Mouse (Mus musculus): ENCODE measurements around the gene Ell2. TPM values are rescaled to one million over a fixed set of nuclear protein-coding genes. Genes with fewer than 3 reads are reported as not detected.
A peak's percentile ranks its signal among the peaks of the same experiment; 100 is the strongest.

Ell2 gene
- polyA plus RNA-seq, 1 experiment: 5.1 TPM

DNA sequence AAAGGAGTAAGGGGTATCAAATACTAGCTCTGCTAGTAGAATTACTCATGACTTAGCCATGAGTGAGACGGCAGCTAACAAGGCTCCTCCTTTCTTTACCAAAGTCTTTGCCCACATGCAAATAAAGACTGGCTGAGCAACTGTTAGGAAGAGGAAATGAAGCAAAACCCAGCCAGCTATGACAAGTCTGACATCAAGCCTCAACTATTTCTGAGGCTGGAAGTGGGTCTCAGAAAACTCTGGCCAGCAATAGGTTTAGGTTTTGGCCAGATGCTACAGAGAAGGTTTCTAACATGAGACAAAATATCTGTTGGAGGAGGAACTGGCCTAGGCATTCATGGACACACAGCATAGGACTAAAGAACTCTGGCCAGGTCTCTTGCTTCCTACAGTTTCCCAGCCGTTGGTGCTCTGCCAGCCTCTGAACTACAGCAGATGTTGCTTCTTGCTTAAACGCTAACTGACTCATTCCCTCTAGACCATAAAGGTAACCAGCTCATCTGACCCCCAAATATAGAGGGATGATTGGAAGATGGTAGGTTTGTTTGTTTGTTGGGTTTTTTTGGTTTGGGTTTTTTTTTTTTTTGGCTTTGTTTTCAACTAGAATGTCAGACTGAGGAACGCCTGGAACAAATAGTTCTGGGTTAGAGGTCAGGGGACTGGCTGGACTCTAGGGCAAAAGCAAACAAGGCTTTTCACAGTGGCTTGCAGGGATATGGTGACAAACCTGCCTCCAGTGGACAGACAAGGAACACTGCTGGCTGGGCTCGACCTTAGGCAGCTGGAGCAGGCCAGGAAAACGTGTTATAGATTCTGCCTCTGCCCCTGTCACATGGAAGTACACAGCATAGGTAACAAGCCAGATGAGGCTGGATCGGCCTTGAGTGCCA lies 92.1 kb downstream of the Ell2 start:
- Histone ChIP-seq H3K36me3 (ENCODE audit: control insufficient read depth, insufficient read depth) (no peaks in the 10 kb centered on the region), H3K79me2 (ENCODE audit: control insufficient read depth, insufficient read depth) (no peaks in the 10 kb centered on the region), H3K4me3 (peak overlapping the region; percentile 11), H3K4me2 (ENCODE audit: low read depth) (peak overlapping the region; percentile 44), H3K27me3 (ENCODE audit: control insufficient read depth, insufficient read depth, insufficient read length) (no peaks in the 10 kb centered on the region), H3ac (ENCODE audit: control insufficient read depth, insufficient read length) (no peak overlapping the region)
- TF ChIP-seq CEBPB (IDR thresholded peaks at IDR 0.05; ENCODE audit: insufficient read depth, poor library complexity, severe bottlenecking): peak; percentile 38; the same call in 1 of the 2 replicates
- no peak for TF ChIP-seq POLR2AphosphoS2 (IDR thresholded peaks at IDR 0.05; ENCODE audit: insufficient read length, low read depth)

DNA sequence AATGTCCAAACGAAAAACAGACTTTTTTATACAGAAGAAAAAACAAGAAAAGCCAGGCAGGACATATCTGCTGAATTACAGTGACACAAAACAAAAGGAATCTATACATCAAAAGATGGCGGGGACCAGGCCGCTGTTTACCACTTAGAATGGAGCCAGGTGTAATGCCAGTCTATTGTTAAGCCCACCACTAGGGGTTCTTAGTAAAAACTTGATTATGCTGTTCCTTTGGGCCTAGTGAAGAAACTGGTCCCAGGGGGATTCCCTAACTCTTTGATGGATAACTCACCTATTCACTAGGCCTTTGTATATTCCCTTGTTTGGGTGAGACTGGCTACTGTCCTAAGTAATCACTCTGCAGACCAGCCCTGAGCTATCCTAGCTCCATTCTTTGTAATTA lies 92.9 kb downstream of the Ell2 start:
- H3K4me3 ChIP-seq: no peak overlapping the region
- H3K27me3 ChIP-seq (ENCODE audit: control insufficient read depth, insufficient read depth, insufficient read length): no peaks in the 10 kb centered on the region
- no peaks in the 10 kb centered on the region for H3K36me3 ChIP-seq (ENCODE audit: control insufficient read depth, insufficient read depth)
- no peaks in the 10 kb centered on the region for H3K79me2 ChIP-seq (ENCODE audit: control insufficient read depth, insufficient read depth)
- no peak for TF ChIP-seq E2F4 (IDR thresholded peaks at IDR 0.05; ENCODE audit: insufficient read depth)
- no peak for TF ChIP-seq MYOD1 (IDR thresholded peaks at IDR 0.05; ENCODE audit: control insufficient read depth in 1 of 3, insufficient read length in 2 of 3, low read depth in 2 of 3)
- no peak for TF ChIP-seq SRF (IDR thresholded peaks at IDR 0.05; ENCODE audit: control insufficient read depth, insufficient read length, low read depth)
- no peak for TF ChIP-seq POLR2AphosphoS2 (IDR thresholded peaks at IDR 0.05; ENCODE audit: insufficient read length, low read depth)
- no peak for TF ChIP-seq CEBPB (IDR thresholded peaks at IDR 0.05; ENCODE audit: insufficient read depth, poor library complexity, severe bottlenecking)
- no peak for TF ChIP-seq REST (IDR thresholded peaks at IDR 0.05; ENCODE audit: insufficient read depth, insufficient read length)
- TF ChIP-seq USF1 (IDR thresholded peaks at IDR 0.05; ENCODE audit: low read depth): no peak
- TF ChIP-seq TCF12 (IDR thresholded peaks at IDR 0.05; ENCODE audit: insufficient read depth, poor library complexity, severe bottlenecking): no peak
- TF ChIP-seq MYOG (IDR thresholded peaks at IDR 0.05; ENCODE audit: control insufficient read depth in 1 of 3, insufficient read depth in 1 of 3, insufficient read length in 2 of 3, low read depth in 2 of 3): no peak
- no peak for TF ChIP-seq MAX (IDR thresholded peaks at IDR 0.05; ENCODE audit: low read depth)
- no peak overlapping the region for H3K4me2 ChIP-seq (ENCODE audit: low read depth)
- H3ac ChIP-seq (ENCODE audit: control insufficient read depth, insufficient read length): no peak overlapping the region

DNA sequence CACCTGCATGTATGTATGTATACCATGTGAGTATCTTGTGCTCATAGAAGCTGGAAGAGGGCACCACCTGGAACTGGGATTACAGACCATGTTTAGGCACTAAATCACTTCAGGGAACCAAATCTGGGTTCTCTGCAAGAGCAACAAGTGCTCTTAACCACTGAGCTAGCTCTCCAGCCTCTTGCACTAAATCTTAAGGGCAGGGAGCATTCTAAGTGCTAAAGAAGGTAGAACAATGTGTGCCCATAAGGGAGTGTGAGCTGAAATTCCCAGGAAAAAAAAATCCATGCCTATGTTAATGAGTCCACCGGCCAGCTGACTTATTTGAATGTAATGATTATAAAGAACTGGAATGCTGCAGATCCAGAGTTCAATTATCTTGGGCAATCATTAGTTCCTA lies 101.4 kb downstream of the Ell2 start:
- no peak for TF ChIP-seq USF1 (IDR thresholded peaks at IDR 0.05; ENCODE audit: low read depth)
- no peak for TF ChIP-seq REST (IDR thresholded peaks at IDR 0.05; ENCODE audit: insufficient read depth, insufficient read length)
- no peak for TF ChIP-seq POLR2AphosphoS2 (IDR thresholded peaks at IDR 0.05; ENCODE audit: insufficient read length, low read depth)
- TF ChIP-seq MYOG (IDR thresholded peaks at IDR 0.05; ENCODE audit: control insufficient read depth in 1 of 3, insufficient read depth in 1 of 3, insufficient read length in 2 of 3, low read depth in 2 of 3): no peak
- no peak for TF ChIP-seq POLR2A (IDR thresholded peaks at IDR 0.05; ENCODE audit: insufficient read length, low read depth)
- TF ChIP-seq MYOD1 (IDR thresholded peaks at IDR 0.05; ENCODE audit: control insufficient read depth in 1 of 3, insufficient read length in 2 of 3, low read depth in 2 of 3): no peak
- no peak for TF ChIP-seq MAX (IDR thresholded peaks at IDR 0.05; ENCODE audit: low read depth)
- no peak for TF ChIP-seq E2F4 (IDR thresholded peaks at IDR 0.05; ENCODE audit: insufficient read depth)
- no peak for TF ChIP-seq CEBPB (IDR thresholded peaks at IDR 0.05; ENCODE audit: insufficient read depth, poor library complexity, severe bottlenecking)
- TF ChIP-seq SRF (IDR thresholded peaks at IDR 0.05; ENCODE audit: control insufficient read depth, insufficient read length, low read depth): no peak
- TF ChIP-seq TCF12 (IDR thresholded peaks at IDR 0.05; ENCODE audit: insufficient read depth, poor library complexity, severe bottlenecking): no peak
- no peak for TF ChIP-seq TCF3 (IDR thresholded peaks at IDR 0.05; ENCODE audit: insufficient read length, low read depth)
- Histone ChIP-seq H3K36me3 (ENCODE audit: control insufficient read depth, insufficient read depth) (no peaks in the 10 kb centered on the region), H3K79me2 (ENCODE audit: control insufficient read depth, insufficient read depth) (no peaks in the 10 kb centered on the region), H3K4me3 (no peak overlapping the region), H3K4me2 (ENCODE audit: low read depth) (no peak overlapping the region), H3K27me3 (ENCODE audit: control insufficient read depth, insufficient read depth, insufficient read length) (no peaks in the 10 kb centered on the region), H3ac (ENCODE audit: control insufficient read depth, insufficient read length) (no peak overlapping the region)

- no peak overlapping the region for H3K4me2 ChIP-seq (ENCODE audit: low read depth)
- TF ChIP-seq USF1 (IDR thresholded peaks at IDR 0.05; ENCODE audit: low read depth): no peak
- TF ChIP-seq POLR2A (IDR thresholded peaks at IDR 0.05; ENCODE audit: insufficient read length, low read depth): no peak
- no peak overlapping the region for H3K4me3 ChIP-seq
- no peak overlapping the region for H3ac ChIP-seq (ENCODE audit: control insufficient read depth, insufficient read length)
- no peaks in the 10 kb centered on the region for H3K36me3 ChIP-seq (ENCODE audit: control insufficient read depth, insufficient read depth)
- H3K27me3 ChIP-seq (ENCODE audit: control insufficient read depth, insufficient read depth, insufficient read length): no peaks in the 10 kb centered on the region
- no peaks in the 10 kb centered on the region for H3K79me2 ChIP-seq (ENCODE audit: control insufficient read depth, insufficient read depth)
These were observed 103.4 kb downstream of the Ell2 start for GRCm38 (mm10) chr13:75809957-75810356.

GRCm38 (mm10) chr13:75817183-75817582 lies 110.6 kb downstream of the Ell2 start:
- TF ChIP-seq POLR2A (IDR thresholded peaks at IDR 0.05; ENCODE audit: insufficient read length, low read depth) (no peak), E2F4 (IDR thresholded peaks at IDR 0.05; ENCODE audit: insufficient read depth) (no peak), MYOD1 (IDR thresholded peaks at IDR 0.05; ENCODE audit: control insufficient read depth in 1 of 3, insufficient read length in 2 of 3, low read depth in 2 of 3) (no peak), POLR2AphosphoS2 (IDR thresholded peaks at IDR 0.05; ENCODE audit: insufficient read length, low read depth) (no peak), TCF3 (IDR thresholded peaks at IDR 0.05; ENCODE audit: insufficient read length, low read depth) (no peak), SRF (IDR thresholded peaks at IDR 0.05; ENCODE audit: control insufficient read depth, insufficient read length, low read depth) (no peak), TCF12 (IDR thresholded peaks at IDR 0.05; ENCODE audit: insufficient read depth, poor library complexity, severe bottlenecking) (no peak), MAX (IDR thresholded peaks at IDR 0.05; ENCODE audit: low read depth) (no peak), REST (IDR thresholded peaks at IDR 0.05; ENCODE audit: insufficient read depth, insufficient read length) (no peak), MYOG (IDR thresholded peaks at IDR 0.05; ENCODE audit: control insufficient read depth in 1 of 3, insufficient read depth in 1 of 3, insufficient read length in 2 of 3, low read depth in 2 of 3) (no peak), USF1 (IDR thresholded peaks at IDR 0.05; ENCODE audit: low read depth) (no peak), CEBPB (IDR thresholded peaks at IDR 0.05; ENCODE audit: insufficient read depth, poor library complexity, severe bottlenecking) (no peak)
- Histone ChIP-seq H3ac (ENCODE audit: control insufficient read depth, insufficient read length) (no peak overlapping the region), H3K79me2 (ENCODE audit: control insufficient read depth, insufficient read depth) (no peaks in the 10 kb centered on the region), H3K27me3 (ENCODE audit: control insufficient read depth, insufficient read depth, insufficient read length) (no peaks in the 10 kb centered on the region), H3K36me3 (ENCODE audit: control insufficient read depth, insufficient read depth) (no peaks in the 10 kb centered on the region), H3K4me2 (ENCODE audit: low read depth) (no peak overlapping the region), H3K4me3 (no peak overlapping the region)
